Mouse (Mus musculus) embryonic facial prominence, embryonic 14.5 days (tissue): ENCODE measurements around the gene Ccdc89. TPM values are rescaled to one million over a fixed set of nuclear protein-coding genes. Genes with fewer than 3 reads are reported as not detected.

Source experiments
- ATAC-seq: fragments of 200-750 bp; cut with Nextera tagmentation; 2 replicates; pipeline ENCODE4 v1.8.0; 2017; ENCODE audit warnings: low read depth, moderate number of reproducible peaks, moderate TSS enrichment
- DNase-seq: peaks from one replicate; pipeline ENCODE4 v3.0.0-alpha.2; 2015; ENCODE audit warnings: low spot score
- H3K27ac ChIP-seq: fragments of 300-500 bp; sonication (generic); replicated peaks from 2 replicates; pipeline ENCODE4 v1.5.1; 2014; ENCODE audit warnings: low read depth, mild to moderate bottlenecking, low read length, moderate library complexity
- H3K27me3 ChIP-seq: fragments of 300-500 bp; sonication (generic); replicated peaks from 2 replicates; pipeline ENCODE4 v1.6.1; 2014; ENCODE audit warnings: low read length; ENCODE audit not compliant: control insufficient read depth, insufficient read depth
- H3K36me3 ChIP-seq: fragments of 300-500 bp; sonication (generic); 2 replicates; pipeline ENCODE4 v1.6.1; 2014; ENCODE audit warnings: low read length, mixed read lengths; ENCODE audit not compliant: control insufficient read depth, insufficient read depth
- H3K4me1 ChIP-seq: fragments of 300-500 bp; sonication (generic); 2 replicates; pipeline ENCODE4 v1.6.1; 2014; ENCODE audit warnings: antibody characterized with exemption, low read length; ENCODE audit not compliant: control insufficient read depth, insufficient read depth
- H3K4me2 ChIP-seq: fragments of 300-500 bp; sonication (generic); 2 replicates; pipeline ENCODE4 v1.6.1; 2014; ENCODE audit warnings: low read depth, mild to moderate bottlenecking, low read length, moderate library complexity, mixed read lengths
- H3K4me3 ChIP-seq: fragments of 300-500 bp; sonication (generic); 2 replicates; pipeline ENCODE4 v1.5.1; 2014; ENCODE audit warnings: low read depth, mild to moderate bottlenecking, low read length
- H3K9ac ChIP-seq: fragments of 300-500 bp; sonication (generic); 2 replicates; pipeline ENCODE4 v1.6.1; 2014; ENCODE audit warnings: low read depth, mild to moderate bottlenecking, low read length, moderate library complexity, mixed read lengths
- H3K9me3 ChIP-seq: fragments of 300-500 bp; sonication (generic); 2 replicates; pipeline ENCODE4 v1.6.1; 2016; ENCODE audit warnings: low read length; ENCODE audit not compliant: control insufficient read depth
- WGBS: fragments of 180-500 bp; shearing (Covaris S2); extraction: QIAGEN DNeasy Blood & Tissue Kit; methylation state at CpG from one replicate; pipeline ENCODE4 v1.1.7; 2014; 5-methylcytosine and 5-hydroxymethylcytosine counted together
- polyA plus RNA-seq: library from polyadenylated mRNA; unstranded; fragments of >200 nt; fragmentation: Nextera tagmentation; extraction: Ambion mirVana; gene quantifications from 2 replicates; pipeline ENCODE4 v1.2.1, GENCODE M21; 2014

Ccdc89 gene
- polyA plus RNA-seq, 1 experiment from 2014 or later, result 1.9 TPM

DNA sequence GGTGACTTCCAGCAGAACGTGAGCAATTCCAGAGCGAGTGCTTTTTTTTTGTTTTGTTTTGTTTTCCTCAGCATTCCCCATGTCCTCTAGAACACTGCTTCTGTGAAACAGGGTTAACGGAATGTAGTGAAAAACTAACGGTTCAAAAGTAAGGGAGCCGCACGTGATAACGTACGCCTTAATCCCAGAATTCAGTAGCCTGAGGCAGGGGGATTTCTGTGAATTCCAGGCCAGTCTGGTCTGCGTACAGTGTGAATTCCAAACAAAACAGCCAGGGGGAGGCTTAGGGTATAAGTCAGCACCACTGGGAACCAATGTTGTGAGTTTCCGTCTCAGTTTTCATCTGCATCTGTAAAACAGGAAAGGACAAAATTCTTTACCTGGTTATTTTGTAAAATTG, 31.1 kb downstream of the Ccdc89 start:
- WGBS, result 7% methylated on average over 10 of the region's 10 CpGs
- peak overlapping the region; percentile 79 for H3K4me3 ChIP-seq
- H3K27ac ChIP-seq, result peak overlapping the region; percentile 91
- H3K27me3 ChIP-seq, result no peaks in the 10 kb centered on the region
- peak overlapping the region; percentile 84 for H3K9ac ChIP-seq
- ATAC-seq (peak; percentile 45), DNase-seq (peak; percentile 68)
- peaks cover 15% of the 10 kb centered on the region for H3K36me3 ChIP-seq
- H3K4me2 ChIP-seq, result peak overlapping the region; percentile 61
- no peaks in the 10 kb centered on the region for H3K9me3 ChIP-seq
- no peaks in the 10 kb centered on the region for H3K4me1 ChIP-seq

- no peak for ATAC-seq
- Histone ChIP-seq H3K4me3 (no peak overlapping the region), H3K27ac (no peak overlapping the region), H3K36me3 (no peaks in the 10 kb centered on the region), H3K9ac (no peak overlapping the region), H3K4me2 (no peak overlapping the region), H3K9me3 (no peaks in the 10 kb centered on the region), H3K27me3 (no peaks in the 10 kb centered on the region), H3K4me1 (no peaks in the 10 kb centered on the region)
- 47% methylated on average over 10 of the region's 10 CpGs for WGBS
- DNase-seq, result peak; percentile 43
Measured at GRCm38 (mm10) chr7:90460330-90460729, 34.0 kb downstream of the Ccdc89 start.

- ATAC-seq (no peak), DNase-seq (no peak)
- H3K9me3 ChIP-seq, result no peaks in the 10 kb centered on the region
- H3K4me2 ChIP-seq, result no peak overlapping the region
- H3K27me3 ChIP-seq, result no peaks in the 10 kb centered on the region
- H3K27ac ChIP-seq, result no peak overlapping the region
- H3K36me3 ChIP-seq, result no peaks in the 10 kb centered on the region
- 19% methylated on average over 10 of the region's 14 CpGs for WGBS
- H3K4me3 ChIP-seq, result no peak overlapping the region
- no peak overlapping the region for H3K9ac ChIP-seq
- H3K4me1 ChIP-seq, result no peaks in the 10 kb centered on the region
Measured at GRCm38 (mm10) chr7:90460930-90461329, 34.6 kb downstream of the Ccdc89 start.

- Histone ChIP-seq H3K27ac (no peak overlapping the region), H3K27me3 (no peaks in the 10 kb centered on the region), H3K36me3 (no peaks in the 10 kb centered on the region), H3K9me3 (no peaks in the 10 kb centered on the region), H3K4me1 (no peaks in the 10 kb centered on the region), H3K4me3 (no peak overlapping the region), H3K9ac (no peak overlapping the region), H3K4me2 (no peak overlapping the region)
- DNase-seq, result no peak
- WGBS, result 95% methylated on average over 5 of the region's 5 CpGs
- ATAC-seq, result no peak
Measured at GRCm38 (mm10) chr7:90461441-90461840, 35.1 kb downstream of the Ccdc89 start.

DNA sequence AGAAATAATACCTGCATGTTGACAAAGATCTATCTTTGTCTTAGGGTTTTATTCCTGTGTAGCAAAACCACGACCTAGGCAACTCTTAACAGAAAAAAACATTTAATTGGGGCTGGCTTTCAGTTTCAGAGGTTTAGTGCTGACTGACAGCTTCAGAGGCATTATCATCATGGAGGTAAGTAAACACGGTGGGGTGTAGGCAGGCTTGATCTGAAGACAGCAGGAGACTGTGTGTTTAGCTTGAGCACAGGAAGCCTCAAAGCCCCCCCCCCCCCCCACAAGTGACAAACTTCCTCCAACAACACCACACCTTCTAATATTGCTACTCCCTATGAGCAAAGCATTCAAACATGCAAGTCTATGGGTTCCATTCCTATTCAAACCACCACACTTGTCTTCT, 47.1 kb downstream of the Ccdc89 start:
- ATAC-seq (no peak), DNase-seq (no peak)
- no peak overlapping the region for H3K4me3 ChIP-seq
- WGBS, result 61% methylated on average over 2 of the region's 2 CpGs
- H3K27me3 ChIP-seq, result peaks cover 7% of the 10 kb centered on the region; the same call in 1 of the 2 replicates
- no peak overlapping the region for H3K4me2 ChIP-seq
- H3K36me3 ChIP-seq, result peaks cover 19% of the 10 kb centered on the region
- peaks cover 9% of the 10 kb centered on the region for H3K4me1 ChIP-seq
- no peak overlapping the region for H3K27ac ChIP-seq
- H3K9ac ChIP-seq, result no peak overlapping the region
- H3K9me3 ChIP-seq, result no peaks in the 10 kb centered on the region

DNA sequence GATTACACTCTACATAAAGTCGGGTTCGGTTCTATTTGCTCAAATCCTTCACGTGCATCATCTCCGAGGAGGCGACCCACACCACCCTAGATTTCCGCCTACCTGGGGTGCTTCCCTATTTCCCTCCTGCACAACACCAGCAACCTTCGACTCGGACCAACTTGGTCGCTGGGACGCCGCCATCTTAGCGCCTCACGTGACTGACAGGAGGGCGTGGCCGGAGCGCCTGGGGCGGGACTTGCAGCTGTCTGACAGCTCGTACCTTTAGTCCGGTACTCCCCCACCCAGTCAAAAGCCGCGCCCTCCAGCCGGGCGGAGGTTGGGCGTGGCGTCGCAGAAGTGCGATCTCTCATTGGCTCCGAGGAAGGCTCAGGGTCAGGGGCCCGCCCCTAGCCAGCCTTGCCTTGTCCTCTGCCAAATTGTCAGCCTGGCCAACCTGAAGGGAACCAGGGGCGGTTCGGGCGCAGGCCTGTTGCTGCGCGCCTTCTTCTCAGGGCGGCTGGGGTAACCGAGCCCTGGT, 49.5 kb downstream of the Ccdc89 start, which contains the start of gene Tmem126b:
Tmem126b (minus strand) TSS at position 209 of the 520 bp plus-strand sequence.
- Histone ChIP-seq H3K4me1 (peaks cover 9% of the 10 kb centered on the region), H3K27ac (peak within 1 kb of the TSS; percentile 52; the same call in 1 of the 2 replicates), H3K4me2 (peak within 1 kb of the TSS; percentile 91), H3K27me3 (peaks cover 7% of the 10 kb centered on the region; the same call in 1 of the 2 replicates), H3K9ac (peak within 1 kb of the TSS; percentile 69), H3K9me3 (no peaks in the 10 kb centered on the region), H3K4me3 (peak within 1 kb of the TSS; percentile 64), H3K36me3 (no peaks in the 10 kb centered on the region)
- DNase-seq (peak; percentile 99), ATAC-seq (peak; percentile 100)
- WGBS, result under 1% methylated on average over 28 of the region's 36 CpGs

DNA sequence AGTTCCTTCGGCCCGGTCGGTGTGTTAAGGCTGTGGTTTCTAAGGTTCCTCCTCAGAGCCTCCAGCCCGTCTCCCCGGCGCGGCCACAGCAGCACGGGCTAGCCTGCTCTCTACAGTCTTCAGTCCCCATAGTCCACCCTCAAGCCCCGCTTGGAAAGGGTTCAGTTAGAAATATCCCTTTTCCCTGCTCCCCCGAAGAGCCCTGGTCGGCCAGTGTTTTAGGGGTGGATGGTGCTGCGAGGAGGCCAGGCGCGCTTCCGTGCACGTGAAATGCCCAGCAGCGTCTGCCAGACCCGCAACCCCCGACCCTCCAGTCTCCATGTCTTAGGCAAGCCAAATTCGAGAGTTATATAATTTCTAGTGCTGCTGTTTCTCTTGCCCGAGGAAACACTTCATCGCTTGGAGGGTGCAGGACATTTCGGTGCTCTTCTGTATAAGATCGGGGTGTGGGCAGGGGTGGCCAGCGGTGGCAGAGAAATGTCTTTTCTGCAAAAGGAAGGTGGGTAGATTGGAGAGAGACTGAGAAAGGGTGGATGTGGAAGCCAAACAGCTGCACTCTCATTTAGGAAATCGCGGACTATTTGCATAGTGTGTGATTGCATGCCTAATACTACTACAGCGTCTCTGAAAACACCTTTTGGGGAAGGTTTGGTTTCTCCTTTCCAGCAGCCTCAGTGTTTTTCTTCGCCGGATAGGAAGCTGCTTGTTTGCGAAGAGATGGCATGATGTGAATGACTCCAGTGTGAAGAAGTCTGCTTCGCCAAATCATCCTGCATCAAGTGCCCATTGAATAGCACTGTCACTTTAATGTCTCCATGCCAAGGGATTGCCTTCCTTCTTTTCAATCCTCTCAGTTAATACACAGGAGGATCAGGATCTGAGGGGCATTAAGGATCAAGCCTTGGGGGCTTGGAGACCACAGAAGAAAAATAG, 50.2 kb downstream of the Ccdc89 start, which contains the start of gene Dlg2:
Dlg2 (plus strand) TSS at position 360 of the 933 bp plus-strand sequence.
- Histone ChIP-seq H3K27ac (peak within 1 kb of the TSS; percentile 52; the same call in 1 of the 2 replicates), H3K4me3 (peak within 1 kb of the TSS; percentile 64), H3K36me3 (no peaks in the 10 kb centered on the region), H3K4me1 (peaks cover 9% of the 10 kb centered on the region), H3K4me2 (peak within 1 kb of the TSS; percentile 91), H3K27me3 (peaks cover 7% of the 10 kb centered on the region; the same call in 1 of the 2 replicates), H3K9ac (peak within 1 kb of the TSS; percentile 69), H3K9me3 (no peaks in the 10 kb centered on the region)
- under 1% methylated on average over 28 of the region's 32 CpGs for WGBS
- DNase-seq, result peak; percentile 14
- ATAC-seq, result no peak; the same call in 1 of the 2 replicates
